Mouse (Mus musculus) urinary bladder, postnatal 36 days (tissue): ENCODE data around the gene Selenbp1.
"Not testable (repeated sequence)": the region's sequence is repeated elsewhere in the genome, so short reads cannot be mapped to it uniquely, and the experiment has no call there.

ENCODE experiments used
- DNase-seq, 2 experiments: peaks; one replicate each; pipeline ENCODE4 v3.0.0; 2022; ENCODE audit warnings: low spot score in 2 of 2, mixed read lengths in 1 of 2

Gene Selenbp1

GRCm38 (mm10) chr3:94932279-94932678, 577 bp upstream of the Selenbp1 start:
- DNase-seq: not testable (repeated sequence)

- DNase-seq: not testable (repeated sequence)
Observed at GRCm38 (mm10) chr3:94933604-94934003, 748 bp downstream of the Selenbp1 start.

- DNase-seq: not testable (repeated sequence)
Observed at GRCm38 (mm10) chr3:94934564-94934963, 1.7 kb downstream of the Selenbp1 start.

- peak; percentile 58 to 77 for DNase-seq
Observed at GRCm38 (mm10) chr3:94935332-94935731, 2.5 kb downstream of the Selenbp1 start.

GRCm38 (mm10) chr3:94936147-94936546, 3.3 kb downstream of the Selenbp1 start:
- not testable (repeated sequence) for DNase-seq

GRCm38 (mm10) chr3:94937194-94937593, 4.3 kb downstream of the Selenbp1 start:
- DNase-seq: not testable (repeated sequence)

GRCm38 (mm10) chr3:94940033-94940432, 7.2 kb downstream of the Selenbp1 start:
- DNase-seq: not testable (repeated sequence)

GRCm38 (mm10) chr3:94942211-94942967, 9.5 kb downstream of the Selenbp1 start:
- DNase-seq: not testable (repeated sequence)

- not testable (repeated sequence) for DNase-seq
Observed at GRCm38 (mm10) chr3:94943706-94944105, 10.8 kb downstream of the Selenbp1 start.

GRCm38 (mm10) chr3:94948066-94948614, 15.3 kb downstream of the Selenbp1 start:
- no peak for DNase-seq

GRCm38 (mm10) chr3:94949645-94950044, 16.8 kb downstream of the Selenbp1 start:
- no peak for DNase-seq

- DNase-seq: peak in 1 of 2 experiments; percentile 43
Observed at GRCm38 (mm10) chr3:94952806-94953205, 19.9 kb downstream of the Selenbp1 start.

- DNase-seq: no peak
Observed at GRCm38 (mm10) chr3:94953384-94953763, 20.5 kb downstream of the Selenbp1 start.

GRCm38 (mm10) chr3:94953764-94954616, 21.1 kb downstream of the Selenbp1 start, which contains the start of gene Rfx5:
Gene Rfx5, plus strand, starts transcription at chr3:94954075.
- DNase-seq: peak; percentile 88 to 92

- no peak for DNase-seq
Observed at GRCm38 (mm10) chr3:94958295-94958694, 25.4 kb downstream of the Selenbp1 start.

- no peak for DNase-seq
Observed at GRCm38 (mm10) chr3:94959871-94960270, 27.0 kb downstream of the Selenbp1 start.

- DNase-seq: no peak
Observed at GRCm38 (mm10) chr3:94960322-94960721, 27.5 kb downstream of the Selenbp1 start.

- DNase-seq: no peak
Observed at GRCm38 (mm10) chr3:94964989-94965388, 32.1 kb downstream of the Selenbp1 start.

- DNase-seq: no peak
Observed at GRCm38 (mm10) chr3:94965878-94966277, 33.0 kb downstream of the Selenbp1 start.

- no peak for DNase-seq
Observed at GRCm38 (mm10) chr3:94972552-94972951, 39.7 kb downstream of the Selenbp1 start.

GRCm38 (mm10) chr3:94973620-94974019, 40.8 kb downstream of the Selenbp1 start:
- DNase-seq: no peak

GRCm38 (mm10) chr3:94974026-94974527, 41.2 kb downstream of the Selenbp1 start:
- no peak for DNase-seq
